Mouse (Mus musculus): ENCODE measurements around the gene Rabgap1l.

DNA sequence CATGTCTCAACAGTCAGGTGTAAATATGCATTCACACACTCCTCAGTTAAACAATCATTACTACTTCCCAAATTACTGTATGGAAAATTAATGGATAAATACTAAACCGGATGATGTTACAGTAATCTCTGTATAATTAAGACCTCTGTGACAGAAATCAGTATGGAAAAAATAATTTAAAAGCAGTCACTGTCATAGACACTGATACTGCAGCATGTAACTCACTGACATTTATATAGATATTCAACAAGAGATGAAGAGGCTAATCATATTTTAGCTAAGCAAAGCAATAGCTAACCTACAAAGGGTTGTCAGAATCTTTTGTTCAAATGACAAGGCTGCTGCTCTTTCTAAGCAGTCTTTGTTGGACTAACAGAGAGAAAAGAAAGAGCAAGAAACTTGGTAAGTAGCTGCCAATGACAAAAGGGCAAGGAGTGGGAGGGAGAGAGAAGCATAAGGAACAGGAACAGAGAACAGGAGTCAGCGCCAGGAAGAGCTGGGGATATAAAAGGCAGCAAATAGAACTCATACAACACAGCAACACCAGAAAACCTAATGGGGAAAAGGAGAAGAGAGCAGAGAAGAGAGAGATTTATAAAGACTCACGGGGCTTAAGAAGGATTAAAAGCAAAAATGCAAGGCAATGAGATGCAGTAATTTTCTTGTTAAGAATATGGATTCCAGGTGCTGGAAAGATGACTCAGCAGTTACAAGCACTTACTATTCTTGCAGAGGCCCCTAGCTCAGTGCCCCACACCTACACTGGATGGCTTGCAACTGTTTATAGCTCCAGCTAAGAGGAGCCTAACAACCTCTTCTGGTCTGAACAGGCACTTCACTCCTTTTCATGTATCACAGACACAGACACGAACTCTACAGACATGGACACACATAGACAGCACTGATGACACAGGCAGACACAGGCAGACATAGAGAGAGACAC lies 244.8 kb downstream of the Rabgap1l start:
- TF ChIP-seq CTCF (IDR thresholded peaks at IDR 0.05; ENCODE audit: insufficient read depth, low read length), result no peak
- no peak for TF ChIP-seq POLR2A (IDR thresholded peaks at IDR 0.05; ENCODE audit: borderline replicate concordance, extremely low read depth, low read depth, low read length)
